Mouse (Mus musculus) bone marrow, adult 2 months (tissue): ENCODE results near the gene Tmem8.

Source experiments
- CTCF ChIP-seq: fragments of 200-500 bp; IDR thresholded peaks from 2 replicates; pipeline ENCODE4 v1.5.1; 2011; ENCODE audit warnings: low read length, control low read depth; ENCODE audit not compliant: control insufficient read depth, insufficient read depth
- POLR2A ChIP-seq: fragments of 200-500 bp; IDR thresholded peaks from 2 replicates; pipeline ENCODE4 v1.6.1; 2011; ENCODE audit warnings: low read depth, mild to moderate bottlenecking, control low read depth, low read length, borderline replicate concordance; ENCODE audit not compliant: control insufficient read depth

- TF ChIP-seq POLR2A, result no peak
- TF ChIP-seq CTCF, result no peak
These were observed 2.1 kb upstream of the Tmem8 start for GRCm38 (mm10) chr17:26111024-26111423.
